ENCODE assay signal across 13 mouse cellular contexts in the genomic region with DNA sequence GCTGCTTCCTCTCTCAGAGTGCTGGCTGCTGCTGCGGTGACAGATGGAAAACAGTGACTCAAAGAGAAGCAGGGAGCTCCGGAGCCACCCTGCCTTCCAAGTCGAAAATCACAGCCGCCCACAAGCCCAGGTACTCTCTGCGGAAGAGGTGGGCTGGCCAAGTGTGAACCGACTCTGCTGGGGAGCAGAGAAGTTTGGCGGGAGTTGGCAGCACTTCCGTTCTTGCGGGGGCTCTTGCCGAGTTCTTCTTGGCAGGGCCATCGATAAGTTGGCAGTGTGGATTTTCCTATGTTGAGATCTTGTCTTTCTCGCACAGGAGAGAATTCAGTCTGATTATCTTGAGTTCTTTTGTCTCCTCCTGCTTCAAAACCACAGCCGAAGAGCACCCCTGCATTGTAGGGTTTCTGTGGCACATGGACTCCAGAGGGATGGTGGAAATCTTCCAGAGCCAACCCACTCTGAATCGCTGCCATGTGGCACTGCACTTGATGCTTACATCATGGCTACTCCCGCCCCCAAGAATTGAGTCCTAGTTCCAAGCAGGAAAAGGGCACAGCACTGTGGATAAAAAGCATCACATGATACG. TPM values are rescaled to one million over a fixed set of nuclear protein-coding genes. Genes with fewer than 3 reads are reported as not detected.
DNase-seq lines count a peak whose midpoint lies in the region; ATAC-seq and TF ChIP-seq lines count a peak whose summit lies in the region.
"Had no signal": no experiment of that assay in that cellular context is flagged by ENCODE, and none has a peak within 500 bp of the region (broad histone marks: within the 10 kb centered on the region; RNA-seq: fewer than 3 reads in every experiment).

No protein-coding gene starts in this region.

- TF ChIP-seq POLR2A in cerebellum, adult 2 months (IDR thresholded peaks at IDR 0.05; ENCODE audit: borderline replicate concordance, insufficient read depth, low read length), result no peak; the same call in 1 of the 2 replicates

- H3K4me1 ChIP-seq in cerebellum, adult 2 months (ENCODE audit: control insufficient read depth, insufficient read depth, low read length), result peaks cover 52% of the 10 kb centered on the region
- H3K4me1 ChIP-seq in neural tube, embryonic 15.5 days, result 0 out of 2 replicates have a peak, but pooled peaks cover 3% of the 10 kb centered on the region

- no peaks in the 10 kb centered on the region for H3K9me3 ChIP-seq in neural tube, embryonic 15.5 days (replicated peaks)
- H3K9me3 ChIP-seq: hindbrain, embryonic 12.5 days had no signal

- no peaks in the 10 kb centered on the region for H3K36me3 ChIP-seq in neural tube, embryonic 15.5 days
- H3K36me3 ChIP-seq: hindbrain, embryonic 12.5 days had no signal

- no peak for TF ChIP-seq CTCF in cerebellum, adult 2 months (IDR thresholded peaks at IDR 0.05; ENCODE audit: borderline replicate concordance, insufficient read depth, low read depth, low read length)

- 3% methylated on average over 16 of the region's 16 CpGs for WGBS in cerebellum, adult 2 months
- 84% methylated on average over 16 of the region's 16 CpGs for WGBS in neural tube, embryonic 15.5 days

- H3K4me3 ChIP-seq in cerebellum, adult 2 months (replicated peaks; ENCODE audit: insufficient read depth, low read depth, low read length), result no peak overlapping the region
- no peak overlapping the region for H3K4me3 ChIP-seq in neural tube, embryonic 15.5 days (replicated peaks)
- H3K4me3 ChIP-seq: hindbrain, embryonic 12.5 days had no signal

- intact Hi-C loops in left cerebral cortex, postnatal 10 days (cut with DNase I), result loop anchor here (5.0 kb wide), 1 partner anchor 41 kb away; no protein-coding TSS in a partner anchor

- H3K27me3 ChIP-seq in cerebellum, adult 2 months (ENCODE audit: control insufficient read depth, insufficient read depth, low read length), result no peaks in the 10 kb centered on the region
- no peaks in the 10 kb centered on the region for H3K27me3 ChIP-seq in neural tube, embryonic 15.5 days (replicated peaks)
- H3K27me3 ChIP-seq: hindbrain, embryonic 12.5 days had no signal

- no peak for ATAC-seq in neural tube, embryonic 15.5 days (ENCODE audit: low FRiP score)

- peak overlapping the region; percentile 94 for H3K27ac ChIP-seq in cerebellum, adult 2 months (ENCODE audit: insufficient read depth, low read length)
- no peak overlapping the region for H3K27ac ChIP-seq in neural tube, embryonic 15.5 days (replicated peaks)
- H3K27ac ChIP-seq: hindbrain, embryonic 12.5 days had no signal

- no peak overlapping the region for H3K9ac ChIP-seq in neural tube, embryonic 15.5 days (replicated peaks)
- H3K9ac ChIP-seq: hindbrain, embryonic 12.5 days had no signal

- H3K4me2 ChIP-seq in neural tube, embryonic 15.5 days, result no peak overlapping the region
- H3K4me2 ChIP-seq: hindbrain, embryonic 12.5 days had no signal

- DNase-seq in Muller cell, postnatal 12 days (ENCODE audit: inconsistent ontology term), result peak; percentile 16
- peak; percentile 87 to 94 for DNase-seq in cerebellum, adult 2 months
- DNase-seq in frontal cortex, postnatal 36 days (ENCODE audit: low spot score in 2 of 2), result peak; percentile 89 to 94
- DNase-seq in left cerebral cortex, postnatal 10 days (ENCODE audit: extremely low spot score in 1 of 2, low spot score in 2 of 2), result peak; percentile 69 to 80
- DNase-seq in c-Kit-positive CD71-positive TER-119-positive erythroid progenitor cells, embryonic 14.5 days (ENCODE audit: low spot score), result no peak
- DNase-seq in T-cell, adult 2 months (ENCODE audit: low spot score), result no peak
- no peak for DNase-seq in lung, adult 18-20 months
- DNase-seq: adrenal gland, adult 8-10 months; kidney, postnatal 25 days; lung, adult 2 months had no signal

RNA-seq across cellular contexts. Expression of gene Galnt9, which starts 18.7 kb away (rescaled TPM):
- 102 and 107 TPM in 2 replicates for polyA plus RNA-seq in cerebellum, adult 2 months (2012; rRNA removed)
- total RNA-seq in left cerebral cortex, postnatal 10 days (2021), result 10 to 100 TPM; 64.1 to 67.4 TPM
- polyA plus RNA-seq in neural tube, embryonic 15.5 days (2015; fragmentation: Nextera tagmentation; extraction: Ambion mirVana), result 19.4 and 23.3 TPM in 2 replicates
- total RNA-seq: granulocyte monocyte progenitor cell, adult 5-6 weeks had no signal

Comparison
In these comparisons a context has a peak if more than half of its experiments do, and no peak if none do; other contexts are left out.
1. DNase-seq: peak in Muller cell, postnatal 12 days (single experiment), cerebellum, adult 2 months (2 of 2), frontal cortex, postnatal 36 days (2 of 2) and left cerebral cortex, postnatal 10 days (2 of 2); none in c-Kit-positive CD71-positive TER-119-positive erythroid progenitor cells, embryonic 14.5 days (single experiment), T-cell, adult 2 months (single experiment) and lung, adult 18-20 months (0 of 2).